Mouse (Mus musculus): ENCODE results near the gene Avpr1b. TPM values are rescaled to one million over a fixed set of nuclear protein-coding genes. Genes with fewer than 3 reads are reported as not detected.
"Not testable (repeated sequence)": the region's sequence is repeated elsewhere in the genome, so short reads cannot be mapped to it uniquely, and the experiment has no call there.

The Avpr1b gene
- polyA plus RNA-seq (2016; fragmentation: Nextera tagmentation; extraction: Ambion mirVana), result not detected in 2 replicates

- Histone ChIP-seq H3K27me3 (replicated peaks) (0 out of 2 replicates have a peak, but pooled peaks cover 8% of the 10 kb centered on the region), H3K4me2 (replicated peaks) (no peak within 1 kb of the TSS; the same call in 1 of the 2 replicates), H3K9me3 (no peaks in the 10 kb centered on the region), H3K36me3 (no peaks in the 10 kb centered on the region), H3K4me3 (no peak within 1 kb of the TSS), H3K4me1 (no peaks in the 10 kb centered on the region), H3K9ac (no peak within 1 kb of the TSS), H3K27ac (no peak within 1 kb of the TSS)
- WGBS, result 43% methylated on average over 12 of the region's 12 CpGs
- no peak for ATAC-seq (ENCODE audit: low FRiP score, low read depth)
These were observed at the start of gene Avpr1b for GRCm38 (mm10) chr1:131598905-131599304. Avpr1b (plus strand) TSS chr1:131599239.

GRCm38 (mm10) chr1:131551956-131552355 lies 47.1 kb upstream of the Avpr1b start:
- H3K27me3 ChIP-seq (replicated peaks), result no peaks in the 10 kb centered on the region
- ATAC-seq (ENCODE audit: low FRiP score, low read depth), result no peak
- H3K27ac ChIP-seq, result no peak overlapping the region
- 96% methylated on average over 2 of the region's 2 CpGs for WGBS
- no peak overlapping the region for H3K9ac ChIP-seq
- H3K4me3 ChIP-seq, result no peak overlapping the region
- no peaks in the 10 kb centered on the region for H3K4me1 ChIP-seq
- H3K36me3 ChIP-seq, result no peaks in the 10 kb centered on the region
- no peak overlapping the region for H3K4me2 ChIP-seq (replicated peaks)
- no peaks in the 10 kb centered on the region for H3K9me3 ChIP-seq

GRCm38 (mm10) chr1:131553428-131553827 lies 45.6 kb upstream of the Avpr1b start:
- Histone ChIP-seq H3K9me3 (no peaks in the 10 kb centered on the region), H3K36me3 (no peaks in the 10 kb centered on the region), H3K4me1 (no peaks in the 10 kb centered on the region), H3K9ac (no peak overlapping the region), H3K27me3 (replicated peaks) (no peaks in the 10 kb centered on the region), H3K4me2 (replicated peaks) (no peak overlapping the region), H3K27ac (no peak overlapping the region), H3K4me3 (no peak overlapping the region)
- no peak for ATAC-seq (ENCODE audit: low FRiP score, low read depth)

GRCm38 (mm10) chr1:131555042-131555812 lies 43.8 kb upstream of the Avpr1b start:
- Histone ChIP-seq H3K4me1 (no peaks in the 10 kb centered on the region), H3K27me3 (replicated peaks) (no peaks in the 10 kb centered on the region), H3K9ac (peak overlapping the region; percentile 47; the same call in 1 of the 2 replicates), H3K4me2 (replicated peaks) (peak overlapping the region; percentile 47), H3K27ac (no peak overlapping the region), H3K4me3 (no peak overlapping the region), H3K9me3 (no peaks in the 10 kb centered on the region), H3K36me3 (no peaks in the 10 kb centered on the region)
- 11% methylated on average over 13 of the region's 13 CpGs for WGBS
- ATAC-seq (ENCODE audit: low FRiP score, low read depth), result peak; percentile 96

GRCm38 (mm10) chr1:131560500-131560899 lies 38.5 kb upstream of the Avpr1b start:
- no peaks in the 10 kb centered on the region for H3K36me3 ChIP-seq
- ATAC-seq (ENCODE audit: low FRiP score, low read depth), result no peak
- H3K4me1 ChIP-seq, result no peaks in the 10 kb centered on the region
- H3K4me3 ChIP-seq, result no peak overlapping the region
- H3K27me3 ChIP-seq (replicated peaks), result no peaks in the 10 kb centered on the region
- H3K9me3 ChIP-seq, result no peaks in the 10 kb centered on the region
- no peak overlapping the region for H3K4me2 ChIP-seq (replicated peaks)
- no peak overlapping the region for H3K27ac ChIP-seq
- H3K9ac ChIP-seq, result no peak overlapping the region

GRCm38 (mm10) chr1:131562081-131562480 lies 37.0 kb upstream of the Avpr1b start:
- no peak for ATAC-seq (ENCODE audit: low FRiP score, low read depth)
- Histone ChIP-seq H3K4me1 (no peaks in the 10 kb centered on the region), H3K4me2 (replicated peaks) (no peak overlapping the region), H3K9me3 (no peaks in the 10 kb centered on the region), H3K4me3 (no peak overlapping the region), H3K27ac (no peak overlapping the region), H3K27me3 (replicated peaks) (no peaks in the 10 kb centered on the region), H3K36me3 (no peaks in the 10 kb centered on the region), H3K9ac (no peak overlapping the region)
- WGBS, result 92% methylated on average over 2 of the region's 2 CpGs

GRCm38 (mm10) chr1:131566056-131566455 lies 33.0 kb upstream of the Avpr1b start:
- not testable (repeated sequence) for H3K36me3 ChIP-seq; H3K27me3 ChIP-seq (replicated peaks); H3K4me1 ChIP-seq; H3K9ac ChIP-seq; H3K4me3 ChIP-seq; H3K27ac ChIP-seq; H3K4me2 ChIP-seq (replicated peaks); H3K9me3 ChIP-seq
- 35% methylated on average over 11 of the region's 11 CpGs for WGBS
- 0 out of 2 replicates have a peak, but pooled peaks have one; percentile 53 for ATAC-seq (ENCODE audit: low FRiP score, low read depth)

GRCm38 (mm10) chr1:131569721-131570120 lies 29.3 kb upstream of the Avpr1b start:
- H3K9me3 ChIP-seq, result no peaks in the 10 kb centered on the region

GRCm38 (mm10) chr1:131570391-131570790 lies 28.6 kb upstream of the Avpr1b start:
- Histone ChIP-seq H3K4me2 (replicated peaks) (no peak overlapping the region), H3K9me3 (no peaks in the 10 kb centered on the region), H3K27me3 (replicated peaks) (no peaks in the 10 kb centered on the region), H3K4me1 (no peaks in the 10 kb centered on the region), H3K27ac (no peak overlapping the region), H3K36me3 (no peaks in the 10 kb centered on the region), H3K4me3 (no peak overlapping the region), H3K9ac (no peak overlapping the region)
- ATAC-seq (ENCODE audit: low FRiP score, low read depth), result no peak
- 88% methylated on average over 4 of the region's 4 CpGs for WGBS

More at GRCm38 (mm10) chr1:131569721-131570120, 29.3 kb upstream of the Avpr1b start:
- Histone ChIP-seq H3K36me3 (no peaks in the 10 kb centered on the region), H3K27me3 (replicated peaks) (no peaks in the 10 kb centered on the region), H3K4me2 (replicated peaks) (no peak overlapping the region), H3K4me3 (no peak overlapping the region), H3K4me1 (no peaks in the 10 kb centered on the region), H3K9ac (no peak overlapping the region), H3K27ac (no peak overlapping the region)
- ATAC-seq (ENCODE audit: low FRiP score, low read depth), result no peak
- 93% methylated on average over 6 of the region's 6 CpGs for WGBS

- no peaks in the 10 kb centered on the region for H3K36me3 ChIP-seq
- 91% methylated on average over 14 of the region's 14 CpGs for WGBS
- ATAC-seq (ENCODE audit: low FRiP score, low read depth), result no peak
- no peaks in the 10 kb centered on the region for H3K4me1 ChIP-seq
- no peaks in the 10 kb centered on the region for H3K9me3 ChIP-seq
- no peak overlapping the region for H3K4me3 ChIP-seq
- no peak overlapping the region for H3K27ac ChIP-seq
- no peaks in the 10 kb centered on the region for H3K27me3 ChIP-seq (replicated peaks)
- no peak overlapping the region for H3K9ac ChIP-seq
- no peak overlapping the region for H3K4me2 ChIP-seq (replicated peaks)
These were observed 25.3 kb upstream of the Avpr1b start for GRCm38 (mm10) chr1:131573721-131574120.

- no peak overlapping the region for H3K9ac ChIP-seq
- no peaks in the 10 kb centered on the region for H3K27me3 ChIP-seq (replicated peaks)
- H3K27ac ChIP-seq, result no peak overlapping the region
- H3K36me3 ChIP-seq, result no peaks in the 10 kb centered on the region
- no peak for ATAC-seq (ENCODE audit: low FRiP score, low read depth)
- H3K9me3 ChIP-seq, result no peaks in the 10 kb centered on the region
- 79% methylated on average over 17 of the region's 17 CpGs for WGBS
- no peak overlapping the region for H3K4me3 ChIP-seq
- no peak overlapping the region for H3K4me2 ChIP-seq (replicated peaks)
- no peaks in the 10 kb centered on the region for H3K4me1 ChIP-seq
These were observed 19.9 kb upstream of the Avpr1b start for GRCm38 (mm10) chr1:131578943-131579680.

GRCm38 (mm10) chr1:131580389-131580788 lies 18.6 kb upstream of the Avpr1b start:
- Histone ChIP-seq H3K4me3 (no peak overlapping the region), H3K4me2 (replicated peaks) (no peak overlapping the region), H3K4me1 (no peaks in the 10 kb centered on the region), H3K27me3 (replicated peaks) (no peaks in the 10 kb centered on the region), H3K9ac (no peak overlapping the region), H3K27ac (no peak overlapping the region), H3K9me3 (no peaks in the 10 kb centered on the region), H3K36me3 (no peaks in the 10 kb centered on the region)
- WGBS, result 67% methylated on average over 4 of the region's 4 CpGs
- no peak for ATAC-seq (ENCODE audit: low FRiP score, low read depth)
